Mouse (Mus musculus) left cerebral cortex, adult 2 months (tissue): Measurements from ENCODE around the gene Tac4. TPM values are rescaled to one million over a fixed set of nuclear protein-coding genes. Genes with fewer than 3 reads are reported as not detected.

Source experiments
- DNase-seq, 2 experiments: peaks; one replicate each; pipeline ENCODE4 v3.0.0; 2021 to 2022; ENCODE audit warnings: low spot score in 2 of 2, mixed read lengths in 1 of 2; ENCODE audit errors: extremely low spot score in 1 of 2
- H3K27ac ChIP-seq: fragments of 200-600 bp; 2 replicates; pipeline ENCODE4 v1.8.1; 2022
- H3K4me3 ChIP-seq: fragments of 200-600 bp; 2 replicates; pipeline ENCODE4 v1.8.1; 2022
- CTCF ChIP-seq: fragments of 200-600 bp; IDR thresholded peaks from 2 replicates; pipeline ENCODE4 v1.8.1; 2022; ENCODE audit warnings: antibody characterized with exemption, mild to moderate bottlenecking, moderate library complexity
- intact Hi-C: fragments of 180-260 bp; cut with DNase I; formaldehyde crosslinking; loops from one replicate; pipeline ENCODE4 v1.15.1; 2025
- total RNA-seq, 2 experiments: library from RNA; stranded (reverse); gene quantifications; 2 replicates each; pipeline ENCODE4 v1.2.3; 2021

Gene Tac4
- total RNA-seq, 2 experiments from 2014 or later = not detected

DNA sequence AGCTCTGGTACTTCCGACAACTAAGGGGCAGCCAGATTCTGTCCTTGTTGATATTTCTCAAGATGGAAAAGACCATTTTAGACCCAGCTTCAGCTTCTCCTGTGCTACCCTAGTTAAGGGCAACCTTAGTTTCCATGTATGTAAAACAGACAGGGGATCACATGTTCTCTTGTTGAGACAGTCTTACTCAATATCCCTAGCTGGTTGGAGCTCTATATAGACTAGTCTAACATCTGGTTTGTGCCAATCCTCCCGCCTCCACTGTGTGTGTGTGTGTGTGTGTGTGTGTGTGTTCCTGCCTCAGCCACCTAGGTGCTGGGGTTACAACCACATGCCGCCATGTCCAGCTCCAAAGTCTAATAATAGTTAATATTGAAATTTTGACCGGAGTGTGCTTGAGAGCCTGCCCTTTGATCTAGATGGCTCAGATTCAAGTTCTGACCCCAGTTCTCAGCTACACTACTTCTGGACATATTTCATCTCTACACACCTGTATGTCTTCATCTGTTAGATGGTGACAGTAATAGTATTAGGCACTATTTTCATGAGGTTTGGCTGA is 3.2 kb downstream of the Tac4 start:
- intact Hi-C loops = no loop called here
- no peak overlapping the region for H3K4me3 ChIP-seq
- TF ChIP-seq CTCF = no peak
- H3K27ac ChIP-seq = no peak overlapping the region
- DNase-seq = no peak

DNA sequence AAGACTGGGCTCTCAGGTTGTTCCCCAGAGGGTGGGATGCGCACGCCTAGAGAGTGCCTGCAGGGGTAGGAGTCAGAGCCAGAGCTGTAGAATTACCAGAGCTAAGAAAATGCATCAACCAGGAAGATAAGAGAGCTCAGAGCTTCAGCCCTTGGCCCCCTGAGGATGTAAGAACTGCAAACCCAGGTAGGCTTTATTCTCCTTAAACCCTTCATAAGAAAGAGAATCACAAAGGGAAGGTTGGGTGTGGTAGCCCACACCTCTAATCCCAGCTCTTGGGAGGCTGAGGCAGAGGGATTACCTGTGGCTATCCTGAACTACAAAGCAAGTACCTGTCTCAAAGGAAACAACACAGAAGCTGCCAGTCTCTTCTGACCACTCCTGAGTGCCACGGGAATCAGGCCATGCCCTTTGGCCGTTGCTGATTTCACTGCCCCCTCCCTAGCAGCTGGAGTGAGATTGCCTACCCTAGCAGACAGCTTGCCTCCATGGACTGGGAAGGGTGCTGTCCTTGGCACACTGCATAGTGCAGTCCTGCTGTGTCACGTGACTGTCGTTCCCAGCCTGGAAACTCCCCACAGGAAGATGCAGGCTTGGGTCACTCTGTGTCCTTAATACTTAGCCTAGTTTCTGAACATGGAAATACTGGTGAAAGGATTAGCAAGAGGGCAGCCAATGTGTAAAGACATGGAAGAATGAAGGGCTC is 5.4 kb downstream of the Tac4 start:
- TF ChIP-seq CTCF = no peak
- DNase-seq = no peak
- H3K4me3 ChIP-seq = no peak overlapping the region
- no peak overlapping the region for H3K27ac ChIP-seq
- intact Hi-C loops = no loop called here

- DNase-seq = no peak
- intact Hi-C loops = no loop called here
- no peak overlapping the region for H3K27ac ChIP-seq
- no peak overlapping the region for H3K4me3 ChIP-seq
- no peak for TF ChIP-seq CTCF
Measured at GRCm38 (mm10) chr11:95273661-95274060, 12.3 kb downstream of the Tac4 start.

- H3K4me3 ChIP-seq = no peak overlapping the region
- intact Hi-C loops = no loop called here
- DNase-seq = no peak
- no peak overlapping the region for H3K27ac ChIP-seq
- no peak for TF ChIP-seq CTCF
Measured at GRCm38 (mm10) chr11:95274613-95275012, 13.3 kb downstream of the Tac4 start.

DNA sequence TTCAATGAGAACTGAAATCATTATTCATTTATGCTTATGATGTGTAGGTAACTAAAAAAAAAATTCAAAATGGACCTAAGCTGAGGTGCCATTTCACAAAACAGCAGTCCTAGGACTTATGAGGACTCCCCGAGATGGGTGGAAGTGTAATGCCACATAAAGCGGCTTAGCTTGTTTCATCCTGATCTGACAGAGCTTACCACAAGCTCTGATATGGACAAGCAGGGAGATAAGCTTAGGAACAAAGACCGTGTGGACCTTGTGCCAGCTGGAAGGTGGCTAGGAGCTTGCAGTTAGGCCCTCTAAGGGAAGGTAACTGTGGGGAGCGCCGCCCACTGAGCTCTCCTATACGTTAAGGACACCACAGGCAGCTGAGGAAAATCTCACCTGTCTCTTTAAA is 14.7 kb downstream of the Tac4 start:
- Histone ChIP-seq H3K4me3 (no peak overlapping the region), H3K27ac (no peak overlapping the region)
- DNase-seq = no peak
- TF ChIP-seq CTCF = no peak
- intact Hi-C loops = no loop called here

DNA sequence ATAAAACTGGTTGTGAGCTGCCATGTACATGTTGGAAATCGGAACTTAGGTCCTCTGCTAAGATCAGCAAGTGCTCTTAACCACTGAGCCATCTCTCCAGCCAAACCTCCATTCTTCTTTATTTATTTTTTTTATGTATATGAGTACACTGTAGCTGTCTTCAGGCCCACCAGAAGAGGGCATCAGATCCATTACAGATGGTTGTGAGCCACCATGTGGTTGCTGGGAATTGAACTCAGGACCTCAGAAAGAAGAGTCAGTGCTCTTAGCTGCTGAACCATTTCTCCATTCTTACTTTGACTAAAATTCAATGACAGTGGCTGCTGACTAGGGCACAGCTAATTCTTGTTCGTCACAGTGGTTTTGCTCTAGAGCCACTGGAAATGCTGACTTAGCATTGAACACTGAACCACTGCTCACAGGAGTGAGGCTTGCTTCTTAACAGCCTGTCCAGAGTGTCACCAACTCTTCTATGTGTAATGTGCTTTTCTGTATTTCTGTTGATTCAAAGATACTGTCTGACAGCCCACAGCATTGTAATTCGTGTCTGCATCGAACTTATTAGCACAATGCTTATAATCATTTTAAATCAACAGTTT is 17.8 kb downstream of the Tac4 start:
- intact Hi-C loops = no loop called here
- H3K27ac ChIP-seq = no peak overlapping the region
- no peak for DNase-seq
- H3K4me3 ChIP-seq = no peak overlapping the region
- TF ChIP-seq CTCF = peak; percentile 26

DNA sequence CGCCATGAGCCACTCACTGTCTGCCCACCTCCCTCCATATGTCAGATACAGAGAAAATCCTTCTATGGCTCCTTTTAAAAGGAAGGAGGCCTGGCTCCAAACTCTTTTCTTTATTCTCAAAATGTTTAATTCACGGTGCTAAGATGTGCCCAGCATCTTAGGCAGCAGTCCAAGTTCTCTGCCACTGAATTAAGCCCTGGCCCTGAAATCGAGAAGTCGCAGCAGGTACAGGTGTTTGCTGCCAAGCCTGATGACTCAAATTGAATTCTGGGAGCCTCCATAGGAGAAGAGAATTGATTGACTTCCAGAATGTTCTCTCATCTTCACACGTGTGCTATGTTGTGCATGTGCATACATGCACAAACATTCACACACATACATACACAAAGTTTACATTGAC is 21.0 kb downstream of the Tac4 start:
- Histone ChIP-seq H3K4me3 (no peak overlapping the region), H3K27ac (no peak overlapping the region)
- no peak for DNase-seq
- no peak for TF ChIP-seq CTCF
- intact Hi-C loops = no loop called here

GRCm38 (mm10) chr11:95291998-95292397 is 30.7 kb downstream of the Tac4 start:
- DNase-seq = no peak
- TF ChIP-seq CTCF = no peak
- H3K27ac ChIP-seq = no peak overlapping the region
- H3K4me3 ChIP-seq = no peak overlapping the region
- intact Hi-C loops = no loop called here

DNA sequence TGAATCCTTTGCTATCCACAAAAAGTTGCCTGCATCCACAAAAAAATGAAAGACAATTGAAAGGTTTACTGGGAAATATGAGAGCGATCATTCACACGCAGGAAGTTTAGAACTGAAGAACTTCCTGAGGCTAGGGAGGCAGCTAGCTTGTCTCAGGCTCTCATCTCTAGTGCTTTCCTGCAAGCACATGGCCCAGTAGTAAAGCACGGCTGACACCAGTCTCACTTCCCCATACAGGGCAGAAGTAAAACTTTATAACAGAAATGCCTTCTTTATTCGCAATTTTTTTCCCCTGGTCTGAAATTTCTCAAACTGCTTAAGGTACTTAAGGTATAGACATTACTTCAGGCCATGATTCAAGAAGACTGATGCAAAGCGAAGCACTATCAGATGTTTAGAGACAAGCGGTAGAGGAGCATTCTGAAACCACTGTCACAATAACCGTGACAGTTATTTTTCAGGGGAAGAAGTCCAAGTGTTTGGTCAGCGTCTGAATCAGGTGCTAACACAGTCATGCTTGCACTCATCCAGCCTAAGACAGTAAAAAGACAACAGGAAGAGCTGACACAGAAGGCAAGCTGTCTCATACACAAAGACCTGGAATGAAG is 31.8 kb downstream of the Tac4 start:
- TF ChIP-seq CTCF = no peak
- intact Hi-C loops = no loop called here
- DNase-seq = no peak
- no peak overlapping the region for H3K27ac ChIP-seq
- H3K4me3 ChIP-seq = no peak overlapping the region

- no peak for DNase-seq
- no peak overlapping the region for H3K4me3 ChIP-seq
- no peak overlapping the region for H3K27ac ChIP-seq
- intact Hi-C loops = no loop called here
- TF ChIP-seq CTCF = no peak
Measured at GRCm38 (mm10) chr11:95295736-95296135, 34.4 kb downstream of the Tac4 start.

- intact Hi-C loops = no loop called here
- Histone ChIP-seq H3K27ac (no peak overlapping the region), H3K4me3 (no peak overlapping the region)
- peak; percentile 72 for TF ChIP-seq CTCF
- no peak for DNase-seq
Measured at GRCm38 (mm10) chr11:95298146-95298545, 36.8 kb downstream of the Tac4 start.

DNA sequence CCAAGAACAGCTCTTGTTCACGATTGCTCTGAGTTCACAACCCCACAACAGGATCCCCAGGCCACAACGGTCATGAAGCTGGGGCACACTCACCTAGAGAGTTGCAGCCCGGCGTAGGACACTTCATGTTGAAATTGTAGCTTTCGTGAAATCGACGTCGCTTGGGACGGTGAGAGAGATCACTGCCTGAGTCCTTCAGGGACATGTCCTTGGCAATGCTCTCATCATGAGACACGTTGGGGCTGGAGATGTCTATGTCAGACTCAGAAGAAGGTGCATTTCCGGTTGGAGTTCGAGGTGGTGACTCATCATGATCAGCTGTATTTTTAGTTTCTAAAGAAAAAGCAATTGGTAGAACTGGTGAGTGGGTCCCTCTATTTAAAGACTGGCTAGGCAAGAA is 38.6 kb downstream of the Tac4 start:
- no peak for TF ChIP-seq CTCF
- H3K27ac ChIP-seq = no peak overlapping the region
- no peak for DNase-seq
- intact Hi-C loops = no loop called here
- H3K4me3 ChIP-seq = no peak overlapping the region

- Histone ChIP-seq H3K4me3 (no peak overlapping the region), H3K27ac (no peak overlapping the region)
- no peak for TF ChIP-seq CTCF
- DNase-seq = no peak
- intact Hi-C loops = no loop called here
Measured at GRCm38 (mm10) chr11:95301772-95302171, 40.4 kb downstream of the Tac4 start.
